Mouse (Mus musculus) kidney, adult 2 months (tissue): ENCODE data around the gene Dnttip2. TPM values are rescaled to one million over a fixed set of nuclear protein-coding genes. Genes with fewer than 3 reads are reported as not detected.

ENCODE experiments used
- DNase-seq: peaks from one replicate; pipeline ENCODE4 v3.0.0; 2021
- H3K27ac ChIP-seq: fragments of 200-500 bp; 2 replicates; pipeline ENCODE4 v1.5.1; 2012; ENCODE audit warnings: low read depth, low read length, control low read depth, inconsistent platforms; ENCODE audit not compliant: insufficient read depth
- H3K27me3 ChIP-seq: fragments of 200-500 bp; replicated peaks from 2 replicates; pipeline ENCODE4 v1.6.1; 2012; ENCODE audit warnings: mild to moderate bottlenecking, moderate library complexity, low read length, inconsistent platforms; ENCODE audit not compliant: control insufficient read depth, insufficient read depth
- H3K36me3 ChIP-seq: fragments of 200-500 bp; 2 replicates; pipeline ENCODE4 v1.6.1; 2012; ENCODE audit warnings: mild to moderate bottlenecking, moderate library complexity, low read length, inconsistent platforms; ENCODE audit not compliant: control insufficient read depth, insufficient read depth
- H3K4me1 ChIP-seq: fragments of 200-500 bp; 2 replicates; pipeline ENCODE4 v1.6.1; 2011; ENCODE audit warnings: low read length; ENCODE audit not compliant: control insufficient read depth, insufficient read depth
- H3K4me3 ChIP-seq: fragments of 200-500 bp; 2 replicates; pipeline ENCODE4 v1.5.1; 2011; ENCODE audit warnings: mild to moderate bottlenecking, low read depth, low read length, control low read depth; ENCODE audit not compliant: insufficient read depth
- CTCF ChIP-seq: fragments of 200-500 bp; conservative IDR thresholded peaks from 2 replicates; pipeline ENCODE4 v1.5.1; 2011; ENCODE audit warnings: low read depth, mild to moderate bottlenecking, control low read depth, low read length, moderate library complexity, mixed read lengths; ENCODE audit not compliant: insufficient read depth, insufficient read length
- POLR2A ChIP-seq: fragments of 200-500 bp; IDR thresholded peaks from one replicate; pipeline ENCODE4 v1.6.1; 2011; ENCODE audit warnings: low read depth, low read length, control low read depth
- WGBS: fragments of 180-500 bp; shearing (Covaris S2); methylation state at CpG from one replicate; pipeline ENCODE4 v1.1.7; 2018; 5-methylcytosine and 5-hydroxymethylcytosine counted together
- polyA plus RNA-seq: library from polyadenylated mRNA; depleted of rRNA; stranded (reverse); fragments of >200 nt; gene quantifications from 2 replicates; pipeline ENCODE4 v1.2.3, GENCODE M21; 2012

The Dnttip2 gene
- polyA plus RNA-seq, 1 experiment = 7.9 TPM

DNA sequence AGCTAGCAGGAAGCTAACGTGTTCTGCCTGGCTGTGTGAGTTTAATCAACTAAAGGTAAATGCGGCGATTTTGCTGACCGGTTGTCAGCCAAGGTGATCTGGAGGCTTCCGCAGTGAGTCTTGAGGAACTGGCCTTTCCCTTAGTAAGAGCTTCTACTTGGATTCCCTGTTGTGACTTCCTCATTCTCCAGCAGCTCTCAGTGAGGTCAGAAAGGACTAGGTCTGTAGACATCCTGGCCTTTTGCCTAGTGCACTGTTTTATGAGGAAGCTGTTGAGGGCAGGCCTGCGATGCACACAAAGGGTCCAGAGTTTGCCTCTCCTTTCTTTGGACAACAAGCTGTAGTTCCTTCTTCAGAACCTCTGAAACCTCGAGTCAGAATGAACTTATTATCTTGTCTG is 16.5 kb downstream of the Dnttip2 start:
- peak; percentile 46 for DNase-seq
- Histone ChIP-seq H3K36me3 (peaks cover 1% of the 10 kb centered on the region; the same call in 1 of the 2 replicates), H3K4me3 (no peak overlapping the region), H3K27ac (no peak overlapping the region), H3K27me3 (no peaks in the 10 kb centered on the region), H3K4me1 (no peaks in the 10 kb centered on the region; the same call in 1 of the 2 replicates)
- TF ChIP-seq CTCF (no peak), POLR2A (no peak)
- WGBS = 62% methylated on average over 7 of the region's 7 CpGs

DNA sequence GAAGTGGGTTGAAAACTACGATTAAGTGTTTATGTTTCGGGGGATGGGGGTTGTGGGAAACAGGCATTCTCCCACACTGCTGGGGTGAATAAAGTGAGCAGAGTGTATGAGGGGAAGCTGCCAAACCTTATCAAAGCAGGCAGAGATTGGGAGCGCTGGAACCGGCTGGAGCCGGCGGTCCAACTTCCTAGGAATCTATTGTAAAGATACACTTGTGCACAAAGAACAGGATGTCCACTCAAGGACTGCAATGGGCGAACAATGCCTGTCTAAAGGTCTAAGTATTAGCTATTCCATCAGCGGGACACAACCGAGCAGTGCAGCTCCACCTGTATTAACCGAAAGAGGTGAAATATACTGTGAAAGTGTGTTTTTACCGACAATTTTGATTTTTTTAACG is 17.6 kb downstream of the Dnttip2 start:
- DNase-seq = no peak
- WGBS = 57% methylated on average over 12 of the region's 12 CpGs
- TF ChIP-seq CTCF = no peak
- TF ChIP-seq POLR2A = no peak
- H3K36me3 ChIP-seq = no peaks in the 10 kb centered on the region
- H3K27ac ChIP-seq = no peak overlapping the region
- no peak overlapping the region for H3K4me3 ChIP-seq
- no peaks in the 10 kb centered on the region; the same call in 1 of the 2 replicates for H3K4me1 ChIP-seq
- no peaks in the 10 kb centered on the region for H3K27me3 ChIP-seq

DNA sequence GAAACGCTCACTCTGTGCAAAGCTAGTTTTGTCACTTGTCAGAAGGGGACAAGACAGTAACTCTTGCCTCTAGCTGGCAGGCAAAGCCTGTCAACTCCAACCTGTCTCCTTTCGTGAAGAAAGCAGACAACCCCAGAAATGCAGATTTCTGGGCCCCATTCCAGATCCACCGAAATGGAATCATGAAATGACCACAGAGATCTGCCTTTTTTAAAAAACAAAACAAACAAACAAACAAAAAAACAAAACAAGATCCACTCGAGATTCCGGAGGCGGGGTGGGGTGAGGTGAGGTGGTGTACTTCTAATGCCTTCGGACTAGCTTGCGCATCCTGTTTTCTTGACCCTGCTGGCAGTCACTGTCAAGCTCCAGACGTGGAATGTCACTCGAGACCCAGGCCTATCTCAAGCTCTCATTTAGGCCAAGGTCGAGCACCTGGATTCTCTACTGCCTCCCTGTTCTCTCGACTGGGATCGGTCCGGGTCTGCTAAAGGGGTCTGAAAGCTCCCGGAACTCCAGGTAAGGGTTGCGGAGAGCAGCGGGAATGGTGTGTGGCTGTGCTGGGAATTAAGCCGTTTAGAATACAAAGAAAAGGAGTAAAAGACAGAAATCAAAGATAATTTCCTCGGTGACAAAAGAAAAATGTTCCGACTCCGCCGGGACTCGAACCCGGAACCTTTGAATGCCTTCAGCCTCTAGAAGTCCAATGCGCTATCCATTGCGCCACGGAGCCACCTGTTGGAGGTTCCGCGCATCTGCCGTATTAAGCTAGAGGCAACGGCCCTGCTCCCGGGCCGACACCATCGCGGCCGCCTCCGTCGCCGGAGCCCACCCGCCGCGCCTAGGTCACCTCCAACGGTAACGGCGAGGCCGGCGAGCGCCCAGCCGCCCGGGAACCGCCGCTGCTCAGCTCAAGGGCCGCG is 18.4 kb downstream of the Dnttip2 start:
- 6% methylated on average over 54 of the region's 54 CpGs for WGBS
- Histone ChIP-seq H3K4me3 (peak overlapping the region; percentile 83), H3K36me3 (no peaks in the 10 kb centered on the region), H3K4me1 (no peaks in the 10 kb centered on the region; the same call in 1 of the 2 replicates), H3K27me3 (no peaks in the 10 kb centered on the region), H3K27ac (peak overlapping the region; percentile 93)
- peak; percentile 36 for TF ChIP-seq CTCF
- no peak for TF ChIP-seq POLR2A
- peak; percentile 96 for DNase-seq

DNA sequence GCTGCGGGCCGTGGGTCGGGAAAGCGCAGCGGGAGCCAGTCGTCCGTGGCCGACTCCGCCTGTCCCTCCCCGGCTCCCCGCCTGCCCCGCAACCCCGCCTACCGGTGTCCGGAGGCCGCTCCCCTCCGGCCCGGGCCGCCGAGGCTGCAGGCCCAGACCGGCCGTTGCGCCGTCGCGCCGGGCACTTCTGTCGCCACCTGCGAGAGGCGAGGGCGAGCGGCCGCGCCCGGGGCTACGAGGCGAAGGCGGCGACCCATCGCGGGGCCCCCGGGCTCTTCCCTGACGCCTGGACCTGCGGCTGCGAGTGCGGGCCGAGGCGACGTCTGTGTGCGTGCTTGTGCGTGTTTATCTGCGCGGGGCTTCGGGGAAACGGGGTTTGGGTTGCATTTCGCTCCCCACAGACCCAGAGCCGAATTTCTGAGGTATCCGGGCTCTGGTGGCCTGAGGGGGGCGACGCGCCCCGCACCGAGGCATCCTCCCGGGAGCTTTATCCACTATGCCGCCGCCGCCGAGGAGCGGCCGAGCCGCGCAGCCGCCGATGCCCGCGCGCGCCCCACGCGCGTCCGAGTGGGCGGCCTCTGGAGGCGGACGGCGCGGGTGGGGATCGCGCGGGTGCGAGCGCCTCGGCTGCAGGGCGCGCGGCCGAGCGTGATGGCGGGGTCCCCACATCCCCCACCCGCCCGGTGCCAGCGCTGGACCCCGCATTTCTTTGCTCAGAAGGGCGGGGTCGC is 19.2 kb downstream of the Dnttip2 start:
- peak overlapping the region; percentile 83 for H3K4me3 ChIP-seq
- TF ChIP-seq POLR2A = no peak
- no peak for TF ChIP-seq CTCF
- H3K4me1 ChIP-seq = no peaks in the 10 kb centered on the region; the same call in 1 of the 2 replicates
- H3K27me3 ChIP-seq = no peaks in the 10 kb centered on the region
- H3K36me3 ChIP-seq = no peaks in the 10 kb centered on the region
- peak overlapping the region; percentile 93 for H3K27ac ChIP-seq
- DNase-seq = peak; percentile 93
- under 1% methylated on average over 105 of the region's 105 CpGs for WGBS

DNA sequence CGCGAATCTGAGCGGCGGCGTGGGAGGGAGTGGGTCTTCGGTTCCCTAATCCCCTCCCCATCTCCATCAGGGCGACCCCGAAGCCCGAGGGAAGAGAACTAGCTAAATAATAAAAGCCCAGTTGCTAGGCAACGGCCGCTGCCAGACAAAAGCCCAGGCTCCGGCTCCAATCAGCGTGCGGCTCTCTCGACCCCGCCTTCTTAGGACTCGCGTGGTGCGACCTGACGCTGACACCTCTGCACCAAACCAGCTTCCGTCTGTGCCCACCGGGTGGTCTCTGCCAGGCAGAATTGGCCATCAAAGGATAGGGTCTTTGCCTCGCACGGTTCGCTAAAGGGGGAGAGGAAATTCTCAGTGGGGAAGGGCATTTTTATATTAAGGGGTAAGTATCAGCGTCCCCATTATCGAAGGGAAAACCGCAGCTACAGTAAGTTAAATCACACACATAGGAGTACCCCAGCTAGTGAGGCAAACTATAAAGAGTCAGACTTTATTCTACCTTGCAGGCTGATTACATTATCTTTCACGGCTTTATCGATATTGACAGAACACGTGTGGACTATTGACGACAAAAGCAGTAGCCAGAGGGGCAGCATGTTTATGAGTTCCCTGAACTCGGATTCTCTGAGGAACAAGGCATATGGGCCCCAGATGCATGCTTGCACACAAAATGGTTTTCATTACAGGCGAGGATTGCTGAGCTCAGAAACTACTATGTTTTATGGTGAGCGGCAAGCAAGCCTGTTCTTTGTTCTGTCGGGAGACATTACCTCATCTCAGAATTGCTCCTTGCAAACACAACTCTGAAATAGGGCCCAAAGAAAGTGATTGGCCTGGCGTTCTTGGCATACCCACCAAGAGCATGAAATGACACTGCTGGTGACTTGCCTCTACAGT is 20.0 kb downstream of the Dnttip2 start, which contains the start of gene Bcar3:
TSS of gene Bcar3 (plus strand) at position 183 of the 897 bp plus-strand sequence.
- Histone ChIP-seq H3K27ac (peak within 1 kb of the TSS; percentile 93), H3K4me1 (no peaks in the 10 kb centered on the region; the same call in 1 of the 2 replicates), H3K4me3 (peak within 1 kb of the TSS; percentile 83), H3K27me3 (no peaks in the 10 kb centered on the region), H3K36me3 (no peaks in the 10 kb centered on the region)
- TF ChIP-seq CTCF = no peak
- no peak for TF ChIP-seq POLR2A
- 11% methylated on average over 37 of the region's 37 CpGs for WGBS
- DNase-seq = peak; percentile 96

DNA sequence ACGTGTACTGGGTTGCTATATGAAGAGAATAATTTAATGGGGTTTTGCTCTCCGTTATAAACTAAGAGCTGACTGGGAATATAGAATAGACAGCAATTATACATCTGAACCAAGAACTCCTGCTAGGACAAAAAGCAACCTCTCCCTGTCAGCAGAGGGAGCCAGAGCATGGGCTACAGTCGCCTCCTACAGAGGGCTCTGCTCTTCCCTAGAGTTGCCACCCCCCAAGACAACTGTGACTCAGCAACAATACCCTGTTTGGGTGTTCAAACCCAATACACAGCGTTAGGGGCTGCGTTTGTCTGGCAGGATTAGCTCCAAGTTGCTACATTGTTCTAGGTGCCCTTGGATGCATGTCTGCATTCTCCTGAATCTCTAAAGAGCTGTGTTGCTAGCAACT is 21.3 kb downstream of the Dnttip2 start:
- H3K27me3 ChIP-seq = no peaks in the 10 kb centered on the region
- no peak overlapping the region for H3K27ac ChIP-seq
- H3K4me1 ChIP-seq = no peaks in the 10 kb centered on the region; the same call in 1 of the 2 replicates
- 17% methylated on average over 5 of the region's 5 CpGs for WGBS
- TF ChIP-seq CTCF (peak; percentile 76), POLR2A (no peak)
- H3K4me3 ChIP-seq = no peak overlapping the region
- H3K36me3 ChIP-seq = no peaks in the 10 kb centered on the region
- DNase-seq = peak; percentile 56
